Mouse (Mus musculus) testis, postnatal 10 days (tissue): ENCODE measurements around the gene Aifm1.
A peak's percentile ranks its signal among the peaks of the same experiment; 100 is the strongest.
"Not testable (repeated sequence)": the region's sequence is repeated elsewhere in the genome, so short reads cannot be mapped to it uniquely, and the experiment has no call there.

Experiments used
- DNase-seq: peaks from one replicate; pipeline ENCODE4 v3.0.0; 2021; ENCODE audit warnings: low spot score

The Aifm1 gene

DNA sequence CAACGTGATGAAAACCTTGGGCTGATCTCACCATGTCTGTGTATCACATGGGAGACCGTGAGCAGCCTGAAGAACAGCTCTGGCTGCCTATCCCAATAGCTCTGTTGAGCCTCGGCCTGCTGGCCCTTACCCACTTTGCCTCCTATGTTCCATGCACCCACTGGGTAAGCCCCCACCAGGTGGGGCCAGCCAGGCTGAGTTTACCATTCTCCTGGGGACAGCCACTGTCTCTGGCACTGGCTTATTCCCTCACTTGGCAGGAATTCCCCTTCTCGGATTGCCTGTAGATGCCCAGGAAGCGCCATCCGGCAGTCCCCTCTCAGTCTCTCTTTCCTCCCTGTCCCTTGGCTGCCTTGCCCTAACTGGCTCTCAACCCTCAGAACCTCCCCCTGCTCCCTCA is 56.4 kb downstream of the Aifm1 start:
- no peak for DNase-seq

DNA sequence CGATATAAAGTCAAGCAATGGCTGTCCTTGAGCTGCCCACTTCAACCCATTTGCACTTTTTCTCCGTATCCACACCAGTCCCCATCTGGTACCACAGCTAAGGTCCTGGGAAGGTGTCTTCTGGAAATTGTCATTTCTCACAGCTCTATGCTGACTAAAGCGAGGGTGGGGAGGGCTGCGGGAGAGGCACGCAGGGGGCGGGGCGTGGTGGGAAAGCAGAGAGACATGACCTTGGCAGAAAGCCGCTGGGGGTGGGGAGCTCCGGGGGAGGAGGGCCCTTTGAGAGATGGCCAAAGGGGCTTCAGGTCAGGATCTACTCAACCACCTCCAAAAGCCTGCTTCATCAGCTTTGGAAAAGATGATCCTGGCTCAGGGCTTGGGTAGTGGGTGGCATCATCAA is 58.3 kb downstream of the Aifm1 start:
- DNase-seq, result peak; percentile 67

DNA sequence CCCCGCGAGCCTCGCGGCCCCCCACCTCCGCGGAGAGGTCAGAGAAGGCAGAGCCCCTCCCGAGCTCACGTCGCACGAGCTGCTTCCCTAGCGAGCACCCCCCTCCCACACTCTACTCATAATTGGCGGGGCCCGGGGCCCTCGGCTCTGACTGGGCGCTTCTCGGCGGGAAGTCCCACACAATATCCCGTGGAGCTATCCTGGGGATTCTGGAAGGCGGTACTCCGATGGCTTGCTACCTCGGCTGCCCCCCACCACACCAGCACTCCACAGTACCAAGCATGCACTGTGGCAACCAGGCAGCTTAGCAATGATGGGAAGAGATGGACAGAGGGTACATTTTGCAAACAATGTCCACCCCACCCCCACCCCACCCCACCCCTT is 58.9 kb downstream of the Aifm1 start:
- no peak for DNase-seq

DNA sequence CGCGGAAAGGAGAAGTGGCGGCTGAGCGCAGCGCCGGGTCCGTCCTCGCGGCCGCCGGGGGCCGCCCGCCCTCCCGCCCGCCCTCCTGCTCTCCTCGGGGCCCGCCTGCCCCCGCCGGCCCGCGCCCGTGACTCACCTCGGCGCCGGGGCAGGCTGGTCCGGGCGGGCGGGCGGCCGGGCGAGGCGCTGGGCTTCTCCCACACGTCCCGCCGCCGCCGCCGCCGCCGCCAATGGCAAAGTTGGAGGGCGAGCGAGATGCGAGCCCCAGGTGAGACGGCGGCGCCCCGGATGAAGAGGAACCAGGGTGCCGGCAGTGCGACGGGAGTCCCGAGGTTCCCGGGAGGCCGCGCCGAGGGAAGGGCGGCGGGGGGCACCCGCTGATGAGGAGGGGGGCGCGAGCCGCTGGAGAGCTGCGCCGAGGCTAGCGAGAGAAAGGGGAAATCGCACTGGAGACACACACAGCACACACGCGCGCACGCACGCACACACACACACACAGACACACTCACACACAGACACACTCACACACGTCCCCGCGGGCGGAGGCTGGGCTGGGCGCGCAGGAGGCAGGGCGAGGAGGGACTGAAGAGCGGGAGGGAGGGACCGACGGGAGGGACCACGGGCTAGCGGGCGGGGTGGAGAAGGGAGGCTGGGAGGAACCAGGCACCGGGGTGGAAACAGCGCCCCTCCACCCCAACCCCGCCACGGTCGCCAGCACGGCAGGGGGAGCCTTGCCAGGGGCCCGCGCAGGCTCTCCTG is 59.4 kb downstream of the Aifm1 start:
- peak; percentile 76 for DNase-seq

GRCm38 (mm10) chrX:48452931-48453673 is 60.3 kb downstream of the Aifm1 start:
- peak; percentile 57 for DNase-seq

GRCm38 (mm10) chrX:48452231-48452890 is 61.0 kb downstream of the Aifm1 start:
- no peak for DNase-seq

DNA sequence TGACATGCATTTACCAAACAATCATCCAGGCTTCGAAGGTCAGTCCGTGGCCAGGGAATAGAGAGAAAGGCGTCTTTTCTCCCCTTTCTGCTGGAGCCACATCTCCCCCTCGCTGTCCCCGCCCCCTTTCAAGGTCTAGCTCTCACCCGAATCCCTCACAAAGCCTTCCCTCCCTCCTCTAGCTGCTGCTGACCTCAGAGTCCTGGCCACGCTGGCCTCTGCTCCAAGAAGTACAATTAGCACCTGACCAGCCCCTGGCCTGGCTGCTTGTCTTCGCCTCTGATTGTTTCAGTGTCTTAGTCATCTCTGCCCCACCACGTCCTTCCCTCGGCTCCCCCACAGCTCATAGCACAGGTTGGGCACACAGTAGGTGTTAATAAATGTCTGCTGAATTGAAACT is 63.7 kb downstream of the Aifm1 start:
- peak; percentile 48 for DNase-seq

- DNase-seq, result no peak
These were observed 68.7 kb downstream of the Aifm1 start for GRCm38 (mm10) chrX:48444677-48445076.

DNA sequence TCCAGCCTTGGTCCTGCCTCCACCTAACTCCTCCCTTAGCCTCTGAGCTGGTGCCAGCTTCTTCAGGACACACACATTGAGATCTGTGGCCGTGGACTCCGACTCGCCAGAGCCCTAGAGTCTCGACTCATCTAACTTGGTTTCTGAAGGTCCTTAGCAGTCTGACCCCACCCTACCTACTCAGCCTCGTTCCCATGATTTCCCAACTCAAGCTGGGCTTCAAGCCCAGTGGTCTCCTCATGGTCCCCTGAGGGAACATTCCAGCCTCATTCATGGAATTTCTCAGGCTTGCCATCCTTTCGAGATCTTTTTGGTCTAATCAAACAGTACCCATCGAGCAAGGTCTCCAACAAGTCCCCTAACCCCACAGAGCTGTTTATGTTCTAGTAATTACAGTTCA is 71.4 kb downstream of the Aifm1 start:
- DNase-seq, result no peak

DNA sequence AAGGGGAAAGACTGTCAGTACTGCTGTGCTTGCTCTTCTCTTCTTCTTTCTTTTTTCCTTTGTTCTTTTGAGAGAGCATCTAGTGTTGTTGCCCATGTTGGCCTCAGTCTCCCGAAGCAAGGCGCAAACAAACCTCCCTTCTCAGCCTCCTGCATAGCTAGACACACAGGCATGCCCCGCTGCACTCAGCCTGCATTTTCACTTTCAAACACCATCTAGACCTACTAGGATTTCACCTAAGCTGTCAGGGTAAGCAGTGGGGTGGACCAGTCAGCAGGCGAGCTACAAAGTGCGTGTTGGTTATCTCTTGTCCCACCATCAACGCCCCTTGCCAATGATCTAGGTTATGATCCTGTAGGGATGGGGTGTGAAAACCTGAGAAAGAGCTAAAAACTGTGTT is 71.8 kb downstream of the Aifm1 start:
- no peak for DNase-seq

DNA sequence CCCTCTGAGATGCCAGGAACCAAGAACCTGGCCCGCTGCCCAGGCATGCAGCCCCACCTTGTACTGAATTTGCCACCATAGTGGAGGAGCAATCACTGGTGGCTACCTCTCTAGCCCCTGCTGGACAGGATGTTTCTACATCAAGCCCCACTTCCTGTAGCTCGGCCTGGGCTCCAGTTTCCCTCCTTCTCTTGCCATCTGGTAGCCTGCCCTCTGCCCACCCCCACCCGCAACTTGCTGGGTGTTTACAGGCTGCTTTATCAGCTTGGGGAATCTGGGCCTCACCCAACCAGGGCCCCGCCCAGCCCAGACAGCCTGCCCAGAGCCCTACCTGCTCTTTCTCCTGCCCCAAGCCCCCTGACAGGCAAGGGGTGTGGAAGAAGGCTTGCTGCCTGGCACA is 74.3 kb downstream of the Aifm1 start:
- DNase-seq, result no peak

DNA sequence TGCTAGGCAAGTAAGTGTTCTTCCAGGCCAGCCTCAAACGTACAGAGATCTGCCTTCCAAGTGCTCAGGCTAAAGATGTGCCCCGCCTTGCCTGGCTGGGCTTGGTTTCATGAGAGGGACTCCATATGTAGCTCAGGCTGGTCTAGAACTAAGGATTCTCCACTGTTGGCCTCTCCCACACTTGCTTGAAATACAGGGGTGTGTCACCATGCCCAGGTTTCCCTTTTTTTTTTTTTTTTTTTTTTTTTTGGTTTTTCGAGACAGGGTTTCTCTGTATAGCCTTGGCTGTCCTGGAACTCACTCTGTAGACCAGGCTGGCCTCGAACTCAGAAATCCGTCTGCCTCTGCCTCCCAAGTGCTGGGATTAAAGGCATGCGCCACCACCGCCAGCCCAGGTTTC is 77.3 kb downstream of the Aifm1 start:
- not testable (repeated sequence) for DNase-seq

- no peak for DNase-seq
These were observed 77.9 kb downstream of the Aifm1 start for GRCm38 (mm10) chrX:48435477-48435900.

DNA sequence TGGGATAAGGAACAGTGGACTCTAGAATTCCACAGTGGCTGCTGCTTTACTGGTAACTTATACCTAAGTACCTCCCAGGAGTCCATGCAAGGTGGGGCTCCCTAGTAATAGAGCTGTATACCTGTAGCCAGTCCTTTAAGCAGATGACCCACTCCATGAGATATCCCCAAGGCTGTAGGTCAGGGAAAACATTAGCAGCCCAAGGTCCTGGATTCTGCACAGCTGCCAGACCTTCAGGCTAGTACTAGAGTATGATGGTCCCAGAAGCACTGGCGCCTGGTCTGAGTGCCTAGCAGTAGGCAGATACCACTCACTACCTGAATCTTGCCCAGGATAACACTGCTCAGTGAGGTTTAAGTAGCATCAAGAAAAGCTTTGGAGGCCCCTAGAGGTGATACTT is 79.1 kb downstream of the Aifm1 start:
- no peak for DNase-seq

GRCm38 (mm10) chrX:48433527-48433899 is 79.8 kb downstream of the Aifm1 start:
- DNase-seq, result no peak

- DNase-seq, result no peak
These were observed 80.5 kb downstream of the Aifm1 start for GRCm38 (mm10) chrX:48432599-48433526.

DNA sequence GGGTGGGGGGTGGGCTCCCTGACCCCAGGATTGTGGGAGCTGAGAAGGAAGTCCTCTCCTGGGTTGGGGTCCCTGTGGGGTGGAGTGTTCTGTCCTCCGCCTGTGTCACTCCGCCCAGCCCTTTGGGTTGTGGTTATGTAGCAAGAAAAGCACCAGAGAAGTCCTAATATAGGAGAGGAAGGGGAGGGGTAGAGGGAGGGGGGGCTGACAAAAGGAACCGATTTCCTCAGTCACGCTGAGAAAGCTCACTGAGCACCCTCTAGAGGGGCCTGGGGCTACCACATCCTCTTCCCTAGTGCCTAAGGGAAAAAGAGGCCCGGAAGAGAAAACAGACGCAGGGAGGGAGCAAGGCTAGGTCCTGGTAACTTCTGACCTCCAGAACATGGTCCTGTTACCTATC is 83.8 kb downstream of the Aifm1 start:
- DNase-seq, result no peak

GRCm38 (mm10) chrX:48429100-48429499 is 84.3 kb downstream of the Aifm1 start:
- DNase-seq, result no peak

DNA sequence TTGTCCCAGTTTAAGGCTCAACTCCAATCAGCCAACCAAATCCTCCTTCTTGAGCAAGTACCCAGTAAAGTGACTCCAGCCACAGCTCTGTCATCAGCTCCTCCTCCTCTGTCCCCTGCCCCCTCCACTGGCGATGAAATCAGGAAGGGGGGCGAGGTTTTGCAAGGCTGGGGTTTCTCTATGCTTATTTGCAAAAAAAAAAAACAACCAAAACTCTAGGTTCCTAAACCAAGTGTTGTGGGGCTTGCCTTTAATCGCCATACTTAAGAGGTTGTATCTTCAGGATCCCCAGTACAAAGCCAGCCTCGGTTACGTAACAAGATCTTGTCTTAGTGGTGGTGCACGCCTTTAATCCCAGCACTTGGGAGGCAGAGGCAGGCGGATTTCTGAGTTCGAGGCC is 84.7 kb downstream of the Aifm1 start:
- DNase-seq, result no peak

- no peak for DNase-seq
These were observed 85.1 kb downstream of the Aifm1 start for GRCm38 (mm10) chrX:48428241-48428640.

DNA sequence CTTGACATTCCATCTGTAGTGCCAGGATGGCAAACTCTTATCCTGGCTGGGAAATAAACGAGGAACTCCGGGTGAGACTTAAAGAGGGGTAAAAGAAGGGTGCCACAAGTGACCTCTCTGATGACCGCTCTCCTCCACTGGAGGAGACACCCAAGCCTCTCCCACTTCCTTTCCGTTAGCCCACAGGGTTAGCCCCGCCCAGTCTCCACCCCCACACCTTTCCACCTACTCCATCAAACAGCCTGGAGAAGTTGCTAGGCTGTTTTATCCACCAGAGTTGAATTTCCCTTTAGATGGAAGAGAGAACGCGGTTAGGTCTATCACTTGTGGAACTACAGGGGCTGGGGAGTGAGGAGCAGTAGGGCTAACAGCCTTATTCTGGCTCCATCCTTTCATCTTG is 88.1 kb downstream of the Aifm1 start:
- DNase-seq, result no peak
